Mouse (Mus musculus): Measurements from ENCODE around the gene Hist1h3g. TPM values are rescaled to one million over a fixed set of nuclear protein-coding genes. Genes with fewer than 3 reads are reported as not detected.

Hist1h3g gene
- total and polyA plus RNA-seq, 3 experiments, result 0.80 to 2.1 (median 0.94) TPM

- Histone ChIP-seq H3K27ac (peak overlapping the region; percentile 76), H3K4me3 (peak overlapping the region; percentile 53), H3K36me3 (ENCODE audit: control insufficient read depth, insufficient read depth, low read length) (no peaks in the 10 kb centered on the region), H3K4me1 (ENCODE audit: control insufficient read depth, insufficient read depth, low read length) (no peaks in the 10 kb centered on the region; the same call in 1 of the 2 replicates), H3K9ac (ENCODE audit: low read depth, low read length) (peak overlapping the region; percentile 73), H3K79me2 (replicated peaks; ENCODE audit: control insufficient read depth, insufficient read depth, low read length) (no peaks in the 10 kb centered on the region), H3K27me3 (ENCODE audit: control insufficient read depth, insufficient read depth, low read length) (no peaks in the 10 kb centered on the region)
- intact Hi-C loops (cut with DNase I), result loop anchor here (2.0 to 5.0 kb wide), 2 partner anchors 65 to 150 kb away; partner anchors contain the start of gene Zfp322a
- peak; percentile 87 to 90 for DNase-seq
- TF ChIP-seq CTCF (IDR thresholded peaks at IDR 0.05) (no peak), POLR2A (IDR thresholded peaks at IDR 0.05; ENCODE audit: insufficient read depth, low read depth, low read length) (no peak), EP300 (IDR thresholded peaks at IDR 0.05; ENCODE audit: insufficient read depth, low read depth, low read length) (peak; percentile 80)
- WGBS, result under 1% methylated on average over 27 of the region's 27 CpGs
These were observed 17.5 kb upstream of the Hist1h3g start for GRCm38 (mm10) chr13:23517603-23518294.

- peak overlapping the region; percentile 25; the same call in 1 of the 2 replicates for H3K9ac ChIP-seq (ENCODE audit: low read depth, low read length)
- TF ChIP-seq POLR2A (IDR thresholded peaks at IDR 0.05; ENCODE audit: insufficient read depth, low read depth, low read length) (no peak), CTCF (IDR thresholded peaks at IDR 0.05) (no peak)
- intact Hi-C loops (cut with DNase I), result loop anchor here (5.0 kb wide), 1 partner anchor 151 kb away; the partner anchor contains the start of gene Zfp322a
These were observed 17.0 kb upstream of the Hist1h3g start for GRCm38 (mm10) chr13:23518295-23518603.

GRCm38 (mm10) chr13:23518885-23519284 lies 16.3 kb upstream of the Hist1h3g start:
- under 1% methylated on average over 6 of the region's 6 CpGs for WGBS
- intact Hi-C loops (cut with DNase I), result loop anchor here (1.0 to 5.0 kb wide), 3 partner anchors 11 to 152 kb away; partner anchors contain the start of gene Zfp322a
- H3K79me2 ChIP-seq (replicated peaks; ENCODE audit: control insufficient read depth, insufficient read depth, low read length), result no peaks in the 10 kb centered on the region
- no peaks in the 10 kb centered on the region; the same call in 1 of the 2 replicates for H3K4me1 ChIP-seq (ENCODE audit: control insufficient read depth, insufficient read depth, low read length)
- DNase-seq, result peak; percentile 78 to 82
- H3K9ac ChIP-seq (ENCODE audit: low read depth, low read length), result no peak overlapping the region
- TF ChIP-seq CTCF (IDR thresholded peaks at IDR 0.05) (no peak), EP300 (IDR thresholded peaks at IDR 0.05; ENCODE audit: insufficient read depth, low read depth, low read length) (no peak), POLR2A (IDR thresholded peaks at IDR 0.05; ENCODE audit: insufficient read depth, low read depth, low read length) (no peak)
- H3K36me3 ChIP-seq (ENCODE audit: control insufficient read depth, insufficient read depth, low read length), result no peaks in the 10 kb centered on the region
- H3K27ac ChIP-seq, result peak overlapping the region; percentile 6; the same call in 1 of the 2 replicates
- no peaks in the 10 kb centered on the region for H3K27me3 ChIP-seq (ENCODE audit: control insufficient read depth, insufficient read depth, low read length)
- peak overlapping the region; percentile 53 for H3K4me3 ChIP-seq

More at GRCm38 (mm10) chr13:23518295-23518603, 17.0 kb upstream of the Hist1h3g start:
- no peaks in the 10 kb centered on the region for H3K79me2 ChIP-seq (replicated peaks; ENCODE audit: control insufficient read depth, insufficient read depth, low read length)
- peak overlapping the region; percentile 53 for H3K4me3 ChIP-seq
- WGBS, result under 1% methylated on average over 6 of the region's 6 CpGs
- no peaks in the 10 kb centered on the region for H3K27me3 ChIP-seq (ENCODE audit: control insufficient read depth, insufficient read depth, low read length)
- no peaks in the 10 kb centered on the region for H3K36me3 ChIP-seq (ENCODE audit: control insufficient read depth, insufficient read depth, low read length)
- H3K27ac ChIP-seq, result no peak overlapping the region; the same call in 1 of the 2 replicates
- H3K4me1 ChIP-seq (ENCODE audit: control insufficient read depth, insufficient read depth, low read length), result no peaks in the 10 kb centered on the region; the same call in 1 of the 2 replicates
- no peak for DNase-seq

- Histone ChIP-seq H3K79me2 (replicated peaks; ENCODE audit: control insufficient read depth, insufficient read depth, low read length) (no peaks in the 10 kb centered on the region), H3K27ac (peak overlapping the region; percentile 6; the same call in 1 of the 2 replicates), H3K9ac (ENCODE audit: low read depth, low read length) (no peak overlapping the region), H3K36me3 (ENCODE audit: control insufficient read depth, insufficient read depth, low read length) (no peaks in the 10 kb centered on the region), H3K4me1 (ENCODE audit: control insufficient read depth, insufficient read depth, low read length) (no peaks in the 10 kb centered on the region; the same call in 1 of the 2 replicates), H3K4me3 (peak overlapping the region; percentile 53), H3K27me3 (ENCODE audit: control insufficient read depth, insufficient read depth, low read length) (no peaks in the 10 kb centered on the region)
- intact Hi-C loops (cut with DNase I), result loop anchor here (1.0 to 5.0 kb wide), 3 partner anchors 11 to 152 kb away; partner anchors contain the start of gene Zfp322a
- DNase-seq, result peak; percentile 79 to 86
- WGBS, result under 1% methylated on average over 10 of the region's 10 CpGs
- TF ChIP-seq EP300 (IDR thresholded peaks at IDR 0.05; ENCODE audit: insufficient read depth, low read depth, low read length) (0 out of 2 replicates have a peak, but pooled peaks have one; percentile 42), CTCF (IDR thresholded peaks at IDR 0.05) (no peak)
These were observed 15.8 kb upstream of the Hist1h3g start for GRCm38 (mm10) chr13:23519416-23519815.

- no peak overlapping the region for H3K27ac ChIP-seq
- H3K36me3 ChIP-seq (ENCODE audit: control insufficient read depth, insufficient read depth, low read length), result no peaks in the 10 kb centered on the region; the same call in 1 of the 2 replicates
- H3K9ac ChIP-seq (ENCODE audit: low read depth, low read length), result no peak overlapping the region
- no peak overlapping the region for H3K4me3 ChIP-seq
- TF ChIP-seq POLR2A (IDR thresholded peaks at IDR 0.05; ENCODE audit: insufficient read depth, low read depth, low read length) (no peak), EP300 (IDR thresholded peaks at IDR 0.05; ENCODE audit: insufficient read depth, low read depth, low read length) (peak; percentile 77), CTCF (IDR thresholded peaks at IDR 0.05) (no peak)
- no peaks in the 10 kb centered on the region; the same call in 1 of the 2 replicates for H3K4me1 ChIP-seq (ENCODE audit: control insufficient read depth, insufficient read depth, low read length)
- WGBS, result 3% methylated on average over 14 of the region's 14 CpGs
- H3K27me3 ChIP-seq (ENCODE audit: control insufficient read depth, insufficient read depth, low read length), result no peaks in the 10 kb centered on the region
- peak; percentile 79 to 83 for DNase-seq
- H3K79me2 ChIP-seq (replicated peaks; ENCODE audit: control insufficient read depth, insufficient read depth, low read length), result no peaks in the 10 kb centered on the region
- intact Hi-C loops (cut with DNase I), result no loop called here
These were observed 13.5 kb upstream of the Hist1h3g start for GRCm38 (mm10) chr13:23521703-23522102.

GRCm38 (mm10) chr13:23523976-23524375 lies 11.2 kb upstream of the Hist1h3g start:
- Histone ChIP-seq H3K9ac (ENCODE audit: low read depth, low read length) (no peak overlapping the region), H3K4me3 (no peak overlapping the region), H3K4me1 (ENCODE audit: control insufficient read depth, insufficient read depth, low read length) (no peaks in the 10 kb centered on the region; the same call in 1 of the 2 replicates), H3K36me3 (ENCODE audit: control insufficient read depth, insufficient read depth, low read length) (no peaks in the 10 kb centered on the region; the same call in 1 of the 2 replicates), H3K27me3 (ENCODE audit: control insufficient read depth, insufficient read depth, low read length) (no peaks in the 10 kb centered on the region), H3K27ac (no peak overlapping the region), H3K79me2 (replicated peaks; ENCODE audit: control insufficient read depth, insufficient read depth, low read length) (no peaks in the 10 kb centered on the region)
- intact Hi-C loops (cut with DNase I), result no loop called here
- no peak for DNase-seq
- WGBS, result 26% methylated on average over 5 of the region's 5 CpGs
- TF ChIP-seq CTCF (IDR thresholded peaks at IDR 0.05), result no peak
- no peak for TF ChIP-seq POLR2A (IDR thresholded peaks at IDR 0.05; ENCODE audit: insufficient read depth, low read depth, low read length)
- no peak for TF ChIP-seq EP300 (IDR thresholded peaks at IDR 0.05; ENCODE audit: insufficient read depth, low read depth, low read length)
